Mouse (Mus musculus): Measurements from ENCODE around the gene Plekhh3. TPM values are rescaled to one million over a fixed set of nuclear protein-coding genes. Genes with fewer than 3 reads are reported as not detected.

The Plekhh3 gene
- polyA plus RNA-seq, 1 experiment: 18.3 TPM

- H3K79me3 ChIP-seq (ENCODE audit: low read depth): no peaks in the 10 kb centered on the region
- TF ChIP-seq CTCF (IDR thresholded peaks at IDR 0.05; ENCODE audit: control insufficient read depth, insufficient read depth, insufficient read length): no peak
- TF ChIP-seq USF1 (IDR thresholded peaks at IDR 0.05; ENCODE audit: low read depth): no peak
- no peak for TF ChIP-seq CEBPB (IDR thresholded peaks at IDR 0.05; ENCODE audit: low read depth)
- TF ChIP-seq MYOD1 (IDR thresholded peaks at IDR 0.05; ENCODE audit: control insufficient read depth, insufficient read length, low read depth): no peak
- no peak for TF ChIP-seq MYOG (IDR thresholded peaks at IDR 0.05; ENCODE audit: control insufficient read depth, extremely low read depth, insufficient read length)
- no peak for TF ChIP-seq MAX (IDR thresholded peaks at IDR 0.05)
- TF ChIP-seq FOSL1 (IDR thresholded peaks at IDR 0.05; ENCODE audit: insufficient read depth, low read length, poor library complexity, severe bottlenecking): no peak
- no peaks in the 10 kb centered on the region for H3K36me3 ChIP-seq (ENCODE audit: control insufficient read depth, insufficient read depth)
- no peaks in the 10 kb centered on the region for H3K79me2 ChIP-seq (ENCODE audit: control insufficient read depth, insufficient read depth)
- peak within 1 kb of the TSS; percentile 30 for H3ac ChIP-seq (ENCODE audit: control insufficient read depth, insufficient read length, low read depth)
- no peak within 1 kb of the TSS for H3K4me3 ChIP-seq (ENCODE audit: insufficient read depth, poor library complexity, severe bottlenecking)
- H3K27me3 ChIP-seq (ENCODE audit: control insufficient read depth, insufficient read depth, insufficient read length): no peaks in the 10 kb centered on the region
These were observed 15.3 kb downstream of the Plekhh3 start, which contains the start of gene Tubg2 for GRCm38 (mm10) chr11:101155728-101156371. Gene Tubg2, plus strand, starts transcription at chr11:101155907.

GRCm38 (mm10) chr11:101155151-101155550, 16.0 kb downstream of the Plekhh3 start:
- no peaks in the 10 kb centered on the region for H3K36me3 ChIP-seq (ENCODE audit: control insufficient read depth, insufficient read depth)
- H3K79me3 ChIP-seq (ENCODE audit: low read depth): no peaks in the 10 kb centered on the region
- H3K79me2 ChIP-seq (ENCODE audit: control insufficient read depth, insufficient read depth): no peaks in the 10 kb centered on the region
- H3ac ChIP-seq (ENCODE audit: control insufficient read depth, insufficient read length, low read depth): no peak overlapping the region
- no peaks in the 10 kb centered on the region for H3K27me3 ChIP-seq (ENCODE audit: control insufficient read depth, insufficient read depth, insufficient read length)
- no peak overlapping the region for H3K4me3 ChIP-seq (ENCODE audit: insufficient read depth, poor library complexity, severe bottlenecking)
- TF ChIP-seq MAX (IDR thresholded peaks at IDR 0.05) (no peak), MYOG (IDR thresholded peaks at IDR 0.05; ENCODE audit: control insufficient read depth, extremely low read depth, insufficient read length) (no peak)

GRCm38 (mm10) chr11:101154648-101155047, 16.5 kb downstream of the Plekhh3 start:
- Histone ChIP-seq H3K36me3 (ENCODE audit: control insufficient read depth, insufficient read depth) (no peaks in the 10 kb centered on the region), H3ac (ENCODE audit: control insufficient read depth, insufficient read length, low read depth) (no peak overlapping the region), H3K79me3 (ENCODE audit: low read depth) (no peaks in the 10 kb centered on the region), H3K27me3 (ENCODE audit: control insufficient read depth, insufficient read depth, insufficient read length) (no peaks in the 10 kb centered on the region), H3K79me2 (ENCODE audit: control insufficient read depth, insufficient read depth) (no peaks in the 10 kb centered on the region), H3K4me3 (ENCODE audit: insufficient read depth, poor library complexity, severe bottlenecking) (no peak overlapping the region)
- TF ChIP-seq MAX (IDR thresholded peaks at IDR 0.05) (no peak), CTCF (IDR thresholded peaks at IDR 0.05; ENCODE audit: control insufficient read depth, insufficient read depth, insufficient read length) (no peak), USF1 (IDR thresholded peaks at IDR 0.05; ENCODE audit: low read depth) (no peak), MYOD1 (IDR thresholded peaks at IDR 0.05; ENCODE audit: control insufficient read depth, insufficient read length, low read depth) (no peak), FOSL1 (IDR thresholded peaks at IDR 0.05; ENCODE audit: insufficient read depth, low read length, poor library complexity, severe bottlenecking) (no peak), MYOG (IDR thresholded peaks at IDR 0.05; ENCODE audit: control insufficient read depth, extremely low read depth, insufficient read length) (no peak), CEBPB (IDR thresholded peaks at IDR 0.05; ENCODE audit: low read depth) (no peak)

GRCm38 (mm10) chr11:101152825-101153224, 18.3 kb downstream of the Plekhh3 start:
- no peak overlapping the region for H3ac ChIP-seq (ENCODE audit: control insufficient read depth, insufficient read length, low read depth)
- H3K36me3 ChIP-seq (ENCODE audit: control insufficient read depth, insufficient read depth): no peaks in the 10 kb centered on the region
- H3K4me3 ChIP-seq (ENCODE audit: insufficient read depth, poor library complexity, severe bottlenecking): no peak overlapping the region
- H3K79me3 ChIP-seq (ENCODE audit: low read depth): no peaks in the 10 kb centered on the region
- no peaks in the 10 kb centered on the region for H3K27me3 ChIP-seq (ENCODE audit: control insufficient read depth, insufficient read depth, insufficient read length)
- TF ChIP-seq CTCF (IDR thresholded peaks at IDR 0.05; ENCODE audit: control insufficient read depth, insufficient read depth, insufficient read length) (no peak), CEBPB (IDR thresholded peaks at IDR 0.05; ENCODE audit: low read depth) (no peak), MYOG (IDR thresholded peaks at IDR 0.05; ENCODE audit: control insufficient read depth, extremely low read depth, insufficient read length) (no peak), MYOD1 (IDR thresholded peaks at IDR 0.05; ENCODE audit: control insufficient read depth, insufficient read length, low read depth) (no peak), USF1 (IDR thresholded peaks at IDR 0.05; ENCODE audit: low read depth) (no peak), MAX (IDR thresholded peaks at IDR 0.05) (no peak), FOSL1 (IDR thresholded peaks at IDR 0.05; ENCODE audit: insufficient read depth, low read length, poor library complexity, severe bottlenecking) (no peak)
- H3K79me2 ChIP-seq (ENCODE audit: control insufficient read depth, insufficient read depth): no peaks in the 10 kb centered on the region

- Histone ChIP-seq H3K4me3 (ENCODE audit: insufficient read depth, poor library complexity, severe bottlenecking) (no peak overlapping the region), H3K27me3 (ENCODE audit: control insufficient read depth, insufficient read depth, insufficient read length) (no peaks in the 10 kb centered on the region), H3K36me3 (ENCODE audit: control insufficient read depth, insufficient read depth) (no peaks in the 10 kb centered on the region)
These were observed 20.1 kb downstream of the Plekhh3 start for GRCm38 (mm10) chr11:101151063-101151462.

More at GRCm38 (mm10) chr11:101151063-101151462, 20.1 kb downstream of the Plekhh3 start:
- Histone ChIP-seq H3ac (ENCODE audit: control insufficient read depth, insufficient read length, low read depth) (no peak overlapping the region), H3K79me3 (ENCODE audit: low read depth) (no peaks in the 10 kb centered on the region), H3K79me2 (ENCODE audit: control insufficient read depth, insufficient read depth) (no peaks in the 10 kb centered on the region)
- TF ChIP-seq CTCF (IDR thresholded peaks at IDR 0.05; ENCODE audit: control insufficient read depth, insufficient read depth, insufficient read length) (no peak), USF1 (IDR thresholded peaks at IDR 0.05; ENCODE audit: low read depth) (no peak), CEBPB (IDR thresholded peaks at IDR 0.05; ENCODE audit: low read depth) (no peak), FOSL1 (IDR thresholded peaks at IDR 0.05; ENCODE audit: insufficient read depth, low read length, poor library complexity, severe bottlenecking) (no peak), MYOG (IDR thresholded peaks at IDR 0.05; ENCODE audit: control insufficient read depth, extremely low read depth, insufficient read length) (no peak), MAX (IDR thresholded peaks at IDR 0.05) (no peak), MYOD1 (IDR thresholded peaks at IDR 0.05; ENCODE audit: control insufficient read depth, insufficient read length, low read depth) (no peak)

Data from C2C12 (cell line).